Mouse (Mus musculus) urinary bladder, postnatal 36 days (tissue): ENCODE results near the gene Mpig6b.

Experiments
- DNase-seq, 2 experiments: peaks; one replicate each; pipeline ENCODE4 v3.0.0; 2022; ENCODE audit warnings: low spot score in 2 of 2, mixed read lengths in 1 of 2

Gene Mpig6b

GRCm38 (mm10) chr17:35016791-35017705, 48.9 kb downstream of the Mpig6b start:
- no peak for DNase-seq

GRCm38 (mm10) chr17:35016376-35016775, 49.6 kb downstream of the Mpig6b start, which contains the start of gene Vwa7:
Gene Vwa7, plus strand, starts transcription at chr17:35016579.
- peak; percentile 52 to 75 for DNase-seq

GRCm38 (mm10) chr17:35015296-35015695, 50.7 kb downstream of the Mpig6b start:
- no peak for DNase-seq

GRCm38 (mm10) chr17:35013221-35013620, 52.8 kb downstream of the Mpig6b start:
- no peak for DNase-seq
